Mouse (Mus musculus) lung, postnatal 0 days (tissue): Measurements from ENCODE around the gene Nudcd3. TPM values are rescaled to one million over a fixed set of nuclear protein-coding genes. Genes with fewer than 3 reads are reported as not detected.

ENCODE experiments used
- ATAC-seq: fragments of 200-750 bp; cut with Nextera tagmentation; 2 replicates; pipeline ENCODE4 v1.8.0; 2017; ENCODE audit warnings: moderate library complexity
- DNase-seq: peaks from one replicate; pipeline ENCODE4 v3.0.0-alpha.2; 2016; ENCODE audit warnings: low spot score
- H3K27ac ChIP-seq: fragments of 300-500 bp; sonication (generic); 2 replicates; pipeline ENCODE4 v1.5.1; 2014; ENCODE audit warnings: antibody characterized with exemption, mild to moderate bottlenecking, low read length, mixed read lengths
- H3K27me3 ChIP-seq: fragments of 300-500 bp; sonication (generic); replicated peaks from 2 replicates; pipeline ENCODE4 v1.6.1; 2014; ENCODE audit warnings: low read length, mixed read lengths; ENCODE audit not compliant: insufficient read depth
- H3K36me3 ChIP-seq: fragments of 300-500 bp; sonication (generic); 2 replicates; pipeline ENCODE4 v1.6.1; 2014; ENCODE audit warnings: low read length, mixed read lengths; ENCODE audit not compliant: insufficient read depth
- H3K4me1 ChIP-seq: fragments of 300-500 bp; sonication (generic); 2 replicates; pipeline ENCODE4 v1.6.1; 2014; ENCODE audit warnings: antibody characterized with exemption, low read depth, low read length, mixed read lengths; ENCODE audit not compliant: insufficient read depth
- H3K4me2 ChIP-seq: fragments of 300-500 bp; sonication (generic); replicated peaks from 2 replicates; pipeline ENCODE4 v1.6.1; 2014; ENCODE audit warnings: low read depth, mild to moderate bottlenecking, low read length, moderate library complexity, mixed read lengths
- H3K4me3 ChIP-seq: fragments of 300-500 bp; sonication (generic); 2 replicates; pipeline ENCODE4 v1.5.1; 2014; ENCODE audit warnings: low read depth, low read length
- H3K9ac ChIP-seq: fragments of 300-500 bp; sonication (generic); replicated peaks from 2 replicates; pipeline ENCODE4 v1.6.1; 2014; ENCODE audit warnings: low read depth, mild to moderate bottlenecking
- H3K9me3 ChIP-seq: fragments of 300-500 bp; sonication (generic); 2 replicates; pipeline ENCODE4 v1.6.1; 2016; ENCODE audit warnings: low read length, mixed read lengths
- CTCF ChIP-seq: IDR thresholded peaks from 2 replicates; pipeline ENCODE4 v1.5.1; 2016; ENCODE audit warnings: antibody characterized with exemption, mild to moderate bottlenecking
- EP300 ChIP-seq: IDR thresholded peaks from 2 replicates; pipeline ENCODE4 v1.6.1; 2016; ENCODE audit warnings: antibody characterized with exemption, mild to moderate bottlenecking, control low read depth
- WGBS: fragments of 180-500 bp; shearing (Covaris S2); extraction: QIAGEN DNeasy Blood & Tissue Kit; methylation state at CpG from one replicate; pipeline ENCODE4 v1.1.7; 2014; 5-methylcytosine and 5-hydroxymethylcytosine counted together
- polyA plus RNA-seq: library from polyadenylated mRNA; unstranded; fragments of >200 nt; fragmentation: Nextera tagmentation; extraction: Ambion mirVana; gene quantifications from 2 replicates; pipeline ENCODE4 v1.2.1, GENCODE M21; 2015

The Nudcd3 gene
- polyA plus RNA-seq, 1 experiment from 2014 or later: 26.8 TPM

GRCm38 (mm10) chr11:6123605-6124120 lies 76.6 kb downstream of the Nudcd3 start:
- 100% methylated on average over 1 of the region's 1 CpGs for WGBS
- peaks cover 4% of the 10 kb centered on the region; the same call in 1 of the 2 replicates for H3K36me3 ChIP-seq
- no peaks in the 10 kb centered on the region for H3K27me3 ChIP-seq
- no peaks in the 10 kb centered on the region for H3K9me3 ChIP-seq
- H3K4me3 ChIP-seq: no peak overlapping the region
- no peak for DNase-seq
- no peak for TF ChIP-seq CTCF
- no peak for TF ChIP-seq EP300
- no peak overlapping the region for H3K27ac ChIP-seq
- H3K9ac ChIP-seq: no peak overlapping the region
- ATAC-seq: no peak
- H3K4me2 ChIP-seq: no peak overlapping the region
- H3K4me1 ChIP-seq: no peaks in the 10 kb centered on the region

GRCm38 (mm10) chr11:6122631-6123030 lies 77.6 kb downstream of the Nudcd3 start:
- H3K27ac ChIP-seq: no peak overlapping the region
- DNase-seq (no peak), ATAC-seq (no peak)
- no peaks in the 10 kb centered on the region for H3K4me1 ChIP-seq
- no peak overlapping the region for H3K4me3 ChIP-seq
- H3K9me3 ChIP-seq: no peaks in the 10 kb centered on the region
- no peak overlapping the region for H3K4me2 ChIP-seq
- H3K36me3 ChIP-seq: peaks cover 4% of the 10 kb centered on the region; the same call in 1 of the 2 replicates
- no peak overlapping the region for H3K9ac ChIP-seq
- 92% methylated on average over 5 of the region's 5 CpGs for WGBS
- H3K27me3 ChIP-seq: no peaks in the 10 kb centered on the region
- TF ChIP-seq EP300: no peak
- no peak for TF ChIP-seq CTCF

GRCm38 (mm10) chr11:6120596-6120995 lies 79.6 kb downstream of the Nudcd3 start:
- DNase-seq: no peak
- TF ChIP-seq CTCF (no peak), EP300 (no peak)
- Histone ChIP-seq H3K36me3 (peaks cover 4% of the 10 kb centered on the region; the same call in 1 of the 2 replicates), H3K9ac (no peak overlapping the region), H3K4me1 (no peaks in the 10 kb centered on the region), H3K4me2 (no peak overlapping the region), H3K4me3 (no peak overlapping the region), H3K27ac (no peak overlapping the region), H3K27me3 (no peaks in the 10 kb centered on the region), H3K9me3 (no peaks in the 10 kb centered on the region)
- no peak for ATAC-seq
- 80% methylated on average over 11 of the region's 11 CpGs for WGBS

GRCm38 (mm10) chr11:6120001-6120400 lies 80.2 kb downstream of the Nudcd3 start:
- ATAC-seq: no peak
- TF ChIP-seq CTCF (no peak), EP300 (no peak)
- Histone ChIP-seq H3K4me1 (no peaks in the 10 kb centered on the region), H3K4me3 (no peak overlapping the region), H3K27me3 (no peaks in the 10 kb centered on the region), H3K9me3 (no peaks in the 10 kb centered on the region), H3K9ac (no peak overlapping the region), H3K27ac (no peak overlapping the region), H3K36me3 (peaks cover 4% of the 10 kb centered on the region; the same call in 1 of the 2 replicates), H3K4me2 (no peak overlapping the region)
- no peak for DNase-seq
- 93% methylated on average over 6 of the region's 6 CpGs for WGBS

- DNase-seq (no peak), ATAC-seq (no peak)
- Histone ChIP-seq H3K9ac (no peak overlapping the region), H3K36me3 (peaks cover 4% of the 10 kb centered on the region; the same call in 1 of the 2 replicates), H3K4me1 (no peaks in the 10 kb centered on the region), H3K27me3 (no peaks in the 10 kb centered on the region), H3K4me3 (no peak overlapping the region), H3K9me3 (no peaks in the 10 kb centered on the region), H3K27ac (no peak overlapping the region), H3K4me2 (no peak overlapping the region)
- 83% methylated on average over 11 of the region's 11 CpGs for WGBS
- TF ChIP-seq CTCF (no peak), EP300 (no peak)
Measured at GRCm38 (mm10) chr11:6119312-6119711, 80.9 kb downstream of the Nudcd3 start.

GRCm38 (mm10) chr11:6117956-6118355 lies 82.3 kb downstream of the Nudcd3 start:
- TF ChIP-seq EP300 (no peak), CTCF (no peak)
- H3K9ac ChIP-seq: no peak overlapping the region
- no peak overlapping the region for H3K4me2 ChIP-seq
- no peak overlapping the region for H3K27ac ChIP-seq
- no peaks in the 10 kb centered on the region for H3K4me1 ChIP-seq
- H3K4me3 ChIP-seq: no peak overlapping the region
- DNase-seq (no peak), ATAC-seq (no peak)
- H3K36me3 ChIP-seq: peaks cover 5% of the 10 kb centered on the region; the same call in 1 of the 2 replicates
- WGBS: 89% methylated on average over 2 of the region's 2 CpGs
- H3K9me3 ChIP-seq: no peaks in the 10 kb centered on the region
- H3K27me3 ChIP-seq: no peaks in the 10 kb centered on the region
